28 mouse cellular contexts compared by ENCODE assay signal in the genomic region with DNA sequence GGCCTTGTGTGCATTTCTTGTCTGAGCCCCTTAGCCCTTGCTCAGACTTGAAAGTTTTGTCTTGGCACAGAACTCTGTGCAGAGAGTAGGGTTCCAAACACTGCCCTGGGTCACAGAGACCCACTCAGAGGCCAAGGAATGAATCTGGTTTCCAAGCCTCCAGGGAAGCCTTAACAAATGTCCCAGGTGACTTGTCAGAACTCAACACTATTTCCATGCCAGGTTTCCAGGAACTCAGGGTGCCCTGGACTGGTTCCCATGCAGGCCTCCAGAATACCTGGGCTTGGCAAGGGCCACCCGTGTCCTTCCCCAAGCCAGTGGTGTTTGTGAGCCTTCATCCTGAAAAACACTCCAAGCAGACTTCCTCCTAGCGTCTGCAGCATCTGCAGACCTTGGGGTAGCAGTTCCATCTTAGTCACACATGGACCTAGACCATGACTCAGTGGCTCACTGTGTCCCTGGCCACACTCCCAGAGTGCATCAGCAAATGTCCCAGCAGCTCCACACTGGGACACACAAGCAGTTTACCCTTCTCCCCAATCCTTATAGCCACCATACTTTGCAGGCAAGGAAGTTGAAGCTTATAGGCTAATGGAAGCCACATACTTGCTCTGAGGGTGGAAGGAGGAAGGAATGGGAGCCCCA. TPM values are rescaled to one million over a fixed set of nuclear protein-coding genes. Genes with fewer than 3 reads are reported as not detected.
DNase-seq lines count a peak whose midpoint lies in the region; ATAC-seq lines count a peak whose summit lies in the region.
"Had no signal": no experiment of that assay in that cellular context is flagged by ENCODE, and none has a peak within 500 bp of the region (broad histone marks: within the 10 kb centered on the region; RNA-seq: fewer than 3 reads in every experiment).

No protein-coding gene starts in this region.

- DNase-seq in kidney, adult 9 months = peak; percentile 53
- no peak for DNase-seq in kidney, postnatal 10 days
- DNase-seq in adrenal gland, adult 2 months = peak; percentile 80
- DNase-seq in adrenal gland, postnatal 25 days = peak; percentile 54
- DNase-seq in kidney, postnatal 25 days = peak; percentile 49 to 79
- DNase-seq in cerebellum, postnatal 14 days = no peak
- no peak for DNase-seq in layer of hippocampus, adult 8-10 months (ENCODE audit: low spot score in 2 of 2)
- DNase-seq: cerebellum, adult 18-20 months; cerebellum, postnatal 25 days; gastrocnemius, adult 2 months; liver, embryonic 13.5 days; lung, adult 2 months; spleen, adult 18-20 months; thymus, postnatal 14 days had no signal

- no peak for ATAC-seq in megakaryocyte progenitor cell, adult 5-6 weeks (replicated peaks; ENCODE audit: poor library complexity)
- ATAC-seq: forebrain, embryonic 14.5 days; hindbrain, embryonic 16.5 days; midbrain, embryonic 13.5 days had no signal

RNA-seq across cellular contexts. Expression of a gene that starts 21.2 kb away (rescaled TPM):
- not detected for total RNA-seq in adrenal gland, adult 2 months (2021)
- 0.06 and 0.08 TPM in 2 replicates for polyA plus RNA-seq in adrenal gland, adult 2 months (2012; rRNA removed)
- not detected in 2 replicates for total RNA-seq in adrenal gland, postnatal 25 days (2021)
- not detected for total RNA-seq in layer of hippocampus, adult 8-10 months (2022)
- total RNA-seq in megakaryocyte progenitor cell, adult 5-6 weeks (2015) = not detected in 2 replicates
- not detected in 2 replicates for total RNA-seq in megakaryocyte progenitor cell, adult 5-6 weeks (2017)
- total RNA-seq: gastrocnemius, adult 2 months; granulocyte monocyte progenitor cell, adult 5-6 weeks; hematopoietic stem cell, adult 5-6 weeks; layer of hippocampus, adult 18-20 months; layer of hippocampus, postnatal 25 days had no signal
- polyA plus RNA-seq: embryonic facial prominence, embryonic 13.5 days; forebrain, embryonic 14.5 days; frontal cortex, adult 2 months; heart, embryonic 10.5 days; heart, postnatal 0 days; intestine, embryonic 15.5 days; limb, embryonic 12.5 days; liver, embryonic 13.5 days; lung, adult 2 months; midbrain, embryonic 13.5 days had no signal

RNA-seq across cellular contexts. Expression of a gene that starts 51.1 kb away (rescaled TPM):
- 10 to 100 TPM; 22.9 to 27.3 TPM for total RNA-seq in adrenal gland, adult 2 months (2021)
- polyA plus RNA-seq in adrenal gland, adult 2 months (2012; rRNA removed) = 13.4 and 14.1 TPM in 2 replicates
- total RNA-seq in adrenal gland, postnatal 25 days (2021) = 18.7 and 29.8 TPM in 2 replicates
- 10 to 100 TPM in 1 of 4 experiments, 1 to 10 TPM in 3; 6.0 to 10.5 (median 7.5) TPM for total RNA-seq in layer of hippocampus, adult 8-10 months (2022)
- 2.7 and 3.5 TPM in 2 replicates for total RNA-seq in megakaryocyte progenitor cell, adult 5-6 weeks (2015)
- 6.2 and 6.5 TPM in 2 replicates for total RNA-seq in megakaryocyte progenitor cell, adult 5-6 weeks (2017)

RNA-seq across cellular contexts. Expression of a gene that starts 51.2 kb away (rescaled TPM):
- total RNA-seq in adrenal gland, adult 2 months (2021) = 100 to 1,000 TPM in 1 of 2 experiments, 10 to 100 TPM in 1; 97.2 to 102 TPM
- 76.4 and 77.1 TPM in 2 replicates for polyA plus RNA-seq in adrenal gland, adult 2 months (2012; rRNA removed)
- 92.2 and 107 TPM in 2 replicates for total RNA-seq in adrenal gland, postnatal 25 days (2021)
- total RNA-seq in layer of hippocampus, adult 8-10 months (2022) = 10 to 100 TPM; 55.4 to 67.1 (median 61.9) TPM
- 70.2 and 77.7 TPM in 2 replicates for total RNA-seq in megakaryocyte progenitor cell, adult 5-6 weeks (2015)
- total RNA-seq in megakaryocyte progenitor cell, adult 5-6 weeks (2017) = 60.2 and 60.6 TPM in 2 replicates

Comparison
In these comparisons a context has a peak if more than half of its experiments do, and no peak if none do; other contexts are left out.
1. DNase-seq: peak in kidney, adult 9 months (single experiment), adrenal gland, adult 2 months (single experiment), adrenal gland, postnatal 25 days (single experiment) and kidney, postnatal 25 days (2 of 2); none in kidney, postnatal 10 days (single experiment), cerebellum, postnatal 14 days (0 of 2) and layer of hippocampus, adult 8-10 months (0 of 2).